Mouse (Mus musculus): ENCODE measurements at regions not wholly inside any gene's neighbourhood (a gene's known extent, or its start where the extent isn't known, plus 50 kb on each side); places are given as distances from the start of the nearest gene placed in this dataset.

DNA sequence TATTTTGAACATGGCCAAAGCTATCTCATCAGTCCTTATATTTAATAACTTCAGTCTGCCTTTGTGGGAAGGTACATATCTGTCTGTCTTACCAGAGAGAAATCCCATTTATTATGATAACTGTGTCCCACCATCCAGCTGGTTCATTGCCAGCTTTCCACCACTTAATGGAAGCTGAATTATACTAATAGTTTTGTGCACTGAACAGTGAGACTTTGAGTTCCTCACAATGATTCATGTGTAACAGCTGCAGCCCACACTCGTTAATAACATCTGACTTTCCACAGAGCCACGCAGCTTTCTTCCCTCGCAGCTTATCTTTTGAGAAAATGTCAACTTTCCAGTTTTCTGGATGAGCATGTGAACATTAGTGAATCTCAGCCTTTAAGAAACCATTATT lies 88.3 kb upstream of the Abcb5 start:
- Histone ChIP-seq H3K9me3 (ENCODE audit: control insufficient read depth, low read length) (no peaks in the 10 kb centered on the region), H3K4me1 (ENCODE audit: control insufficient read depth, insufficient read depth, low read length) (0 out of 2 replicates have a peak, but pooled peaks cover 3% of the 10 kb centered on the region), H3K36me3 (ENCODE audit: control insufficient read depth, insufficient read depth, low read length) (no peaks in the 10 kb centered on the region), H3K27ac (replicated peaks; ENCODE audit: low read depth, low read length) (no peak overlapping the region), H3K4me2 (ENCODE audit: low read length) (no peak overlapping the region), H3K9ac (replicated peaks; ENCODE audit: low read length) (no peak overlapping the region), H3K4me3 (replicated peaks; ENCODE audit: low read depth, low read length) (no peak overlapping the region), H3K27me3 (ENCODE audit: control insufficient read depth, insufficient read depth, low read length) (no peaks in the 10 kb centered on the region)
- ATAC-seq (ENCODE audit: low FRiP score, low TSS enrichment): no peak
- WGBS: 61% methylated on average over 3 of the region's 3 CpGs
- peak; percentile 23 for DNase-seq

DNA sequence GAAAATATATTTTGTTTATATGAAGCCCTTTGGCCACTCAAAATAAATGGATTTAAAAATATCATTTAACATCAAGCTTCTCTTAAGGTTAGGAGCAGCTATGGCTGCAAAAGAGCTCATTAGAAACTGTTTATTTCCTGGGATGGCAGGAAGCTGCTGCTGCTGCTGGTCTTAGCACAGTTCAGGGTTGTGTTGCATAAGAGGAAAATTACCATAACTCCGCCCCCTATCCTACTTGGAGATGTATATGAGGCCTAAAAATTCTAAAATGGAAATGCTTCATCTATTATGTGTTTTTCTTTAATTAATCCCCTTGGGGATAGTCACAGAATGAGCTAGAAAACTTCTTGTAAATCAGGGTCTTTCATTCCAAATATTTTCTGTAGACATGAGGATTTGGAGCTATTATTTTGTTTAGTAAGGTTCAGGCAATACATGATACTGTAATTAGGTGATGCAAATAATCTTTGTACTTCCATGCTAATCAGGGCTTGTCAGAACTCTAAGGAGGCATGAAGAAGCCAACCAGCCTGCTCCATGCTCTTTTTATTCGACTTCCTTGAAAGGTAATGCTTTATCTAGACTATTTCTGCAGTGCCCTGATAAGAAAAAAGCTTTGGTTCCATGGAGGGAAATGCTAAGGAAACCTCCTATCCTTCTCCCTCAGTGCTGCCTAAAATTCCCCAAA lies 85.6 kb upstream of the Abcb5 start:
- peak; percentile 78; the same call in 1 of the 2 replicates for ATAC-seq (ENCODE audit: low FRiP score, low TSS enrichment)
- no peaks in the 10 kb centered on the region for H3K36me3 ChIP-seq (ENCODE audit: control insufficient read depth, insufficient read depth, low read length)
- DNase-seq: peak; percentile 47
- H3K4me2 ChIP-seq (ENCODE audit: low read length): no peak overlapping the region
- no peaks in the 10 kb centered on the region for H3K27me3 ChIP-seq (ENCODE audit: control insufficient read depth, insufficient read depth, low read length)
- WGBS: 57% methylated on average over 2 of the region's 2 CpGs
- H3K4me1 ChIP-seq (ENCODE audit: control insufficient read depth, insufficient read depth, low read length): 0 out of 2 replicates have a peak, but pooled peaks cover 3% of the 10 kb centered on the region
- no peak overlapping the region for H3K9ac ChIP-seq (replicated peaks; ENCODE audit: low read length)
- H3K9me3 ChIP-seq (ENCODE audit: control insufficient read depth, low read length): no peaks in the 10 kb centered on the region
- no peak overlapping the region for H3K27ac ChIP-seq (replicated peaks; ENCODE audit: low read depth, low read length)
- H3K4me3 ChIP-seq (replicated peaks; ENCODE audit: low read depth, low read length): no peak overlapping the region

DNA sequence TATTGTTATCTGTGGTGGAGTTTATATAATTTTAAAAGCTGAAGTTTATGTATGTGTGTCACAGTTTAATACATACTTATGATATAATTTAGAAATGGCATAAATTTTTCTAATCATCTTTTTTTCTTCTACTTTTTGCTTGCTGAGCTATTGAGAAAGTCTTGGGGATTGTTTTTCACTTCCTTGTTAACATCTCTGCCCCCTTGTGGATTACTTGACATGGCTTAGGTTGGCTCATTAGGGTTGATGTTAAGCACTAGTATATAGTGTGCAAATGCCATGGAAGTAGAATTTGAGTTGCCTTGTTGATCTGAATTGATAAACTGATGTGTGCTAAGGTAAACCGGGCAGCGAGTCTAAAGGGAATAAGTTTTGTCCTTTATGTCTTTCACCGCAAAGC lies 72.1 kb upstream of the Abcb5 start:
- no peaks in the 10 kb centered on the region for H3K27me3 ChIP-seq (ENCODE audit: control insufficient read depth, insufficient read depth, low read length)
- H3K9me3 ChIP-seq (ENCODE audit: control insufficient read depth, low read length): no peaks in the 10 kb centered on the region
- no peak overlapping the region for H3K4me3 ChIP-seq (replicated peaks; ENCODE audit: low read depth, low read length)
- WGBS: 95% methylated on average over 3 of the region's 3 CpGs
- H3K9ac ChIP-seq (replicated peaks; ENCODE audit: low read length): no peak overlapping the region
- H3K27ac ChIP-seq (replicated peaks; ENCODE audit: low read depth, low read length): no peak overlapping the region
- H3K4me2 ChIP-seq (ENCODE audit: low read length): no peak overlapping the region
- ATAC-seq (ENCODE audit: low FRiP score, low TSS enrichment) (no peak), DNase-seq (no peak)
- no peaks in the 10 kb centered on the region for H3K4me1 ChIP-seq (ENCODE audit: control insufficient read depth, insufficient read depth, low read length)
- no peaks in the 10 kb centered on the region for H3K36me3 ChIP-seq (ENCODE audit: control insufficient read depth, insufficient read depth, low read length)

GRCm38 (mm10) chr12:119034828-119035227 lies 68.6 kb upstream of the Abcb5 start:
- WGBS: 72% methylated on average over 4 of the region's 4 CpGs

DNA sequence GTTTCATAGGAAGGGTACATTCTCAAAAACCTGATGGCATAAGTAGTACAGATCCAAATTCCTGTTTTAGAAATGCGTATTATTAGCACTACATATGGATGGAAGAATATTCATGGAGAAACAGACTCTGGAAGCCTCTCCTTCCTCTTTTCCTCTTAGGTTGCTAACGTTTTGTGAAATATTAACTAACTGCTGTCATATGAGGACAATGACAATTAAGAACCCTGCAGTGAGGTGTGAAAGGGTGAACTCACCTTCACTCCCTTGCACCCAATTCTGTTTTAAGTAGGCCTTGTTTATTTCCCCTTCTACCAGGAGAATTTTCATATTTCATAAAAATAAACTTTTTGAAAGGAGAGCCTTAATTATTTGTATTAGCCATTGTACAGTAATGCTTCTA lies 62.5 kb upstream of the Abcb5 start:
- no peaks in the 10 kb centered on the region for H3K9me3 ChIP-seq (ENCODE audit: control insufficient read depth, low read length)
- no peaks in the 10 kb centered on the region for H3K27me3 ChIP-seq (ENCODE audit: control insufficient read depth, insufficient read depth, low read length)
- no peak for DNase-seq
- WGBS: 85% methylated on average over 2 of the region's 2 CpGs
- no peak overlapping the region for H3K9ac ChIP-seq (replicated peaks; ENCODE audit: low read length)
- H3K27ac ChIP-seq (replicated peaks; ENCODE audit: low read depth, low read length): no peak overlapping the region
- H3K4me3 ChIP-seq (replicated peaks; ENCODE audit: low read depth, low read length): no peak overlapping the region
- no peaks in the 10 kb centered on the region for H3K36me3 ChIP-seq (ENCODE audit: control insufficient read depth, insufficient read depth, low read length)
- no peak for ATAC-seq (ENCODE audit: low FRiP score, low TSS enrichment)
- no peak overlapping the region for H3K4me2 ChIP-seq (ENCODE audit: low read length)
- no peaks in the 10 kb centered on the region for H3K4me1 ChIP-seq (ENCODE audit: control insufficient read depth, insufficient read depth, low read length)

More at GRCm38 (mm10) chr12:119034828-119035227, 68.6 kb upstream of the Abcb5 start:
- DNase-seq (no peak), ATAC-seq (ENCODE audit: low FRiP score, low TSS enrichment) (no peak)
- Histone ChIP-seq H3K27me3 (ENCODE audit: control insufficient read depth, insufficient read depth, low read length) (no peaks in the 10 kb centered on the region), H3K9me3 (ENCODE audit: control insufficient read depth, low read length) (no peaks in the 10 kb centered on the region), H3K9ac (replicated peaks; ENCODE audit: low read length) (no peak overlapping the region), H3K4me1 (ENCODE audit: control insufficient read depth, insufficient read depth, low read length) (no peaks in the 10 kb centered on the region), H3K27ac (replicated peaks; ENCODE audit: low read depth, low read length) (no peak overlapping the region), H3K4me2 (ENCODE audit: low read length) (no peak overlapping the region), H3K4me3 (replicated peaks; ENCODE audit: low read depth, low read length) (no peak overlapping the region), H3K36me3 (ENCODE audit: control insufficient read depth, insufficient read depth, low read length) (no peaks in the 10 kb centered on the region)

GRCm38 (mm10) chr12:119028161-119028560 lies 61.9 kb upstream of the Abcb5 start:
- ATAC-seq (ENCODE audit: low FRiP score, low TSS enrichment) (no peak), DNase-seq (no peak)
- Histone ChIP-seq H3K4me2 (ENCODE audit: low read length) (no peak overlapping the region), H3K9me3 (ENCODE audit: control insufficient read depth, low read length) (no peaks in the 10 kb centered on the region), H3K4me3 (replicated peaks; ENCODE audit: low read depth, low read length) (no peak overlapping the region), H3K9ac (replicated peaks; ENCODE audit: low read length) (no peak overlapping the region), H3K27me3 (ENCODE audit: control insufficient read depth, insufficient read depth, low read length) (no peaks in the 10 kb centered on the region), H3K27ac (replicated peaks; ENCODE audit: low read depth, low read length) (no peak overlapping the region), H3K36me3 (ENCODE audit: control insufficient read depth, insufficient read depth, low read length) (no peaks in the 10 kb centered on the region), H3K4me1 (ENCODE audit: control insufficient read depth, insufficient read depth, low read length) (no peaks in the 10 kb centered on the region)
- WGBS: 76% methylated on average over 2 of the region's 2 CpGs

DNA sequence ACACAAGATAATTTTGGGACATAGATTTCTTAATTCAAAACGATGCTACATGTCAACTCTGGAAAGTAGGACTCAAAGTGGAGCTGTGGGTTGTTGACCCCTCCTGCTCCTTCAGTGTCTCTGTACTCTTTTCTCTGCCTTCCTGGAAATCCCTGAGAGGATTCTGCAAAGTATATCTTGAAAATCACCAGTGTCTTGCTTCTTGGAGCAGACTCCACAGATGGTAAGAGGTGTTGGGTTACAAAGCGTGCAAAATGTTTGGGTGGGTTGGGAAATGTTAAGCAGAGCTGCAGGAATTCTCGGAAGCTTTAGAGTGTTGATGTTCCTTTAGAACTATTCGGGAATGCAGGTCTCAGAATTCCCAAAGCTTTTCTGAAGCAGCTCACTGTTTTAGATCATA lies 61.5 kb upstream of the Abcb5 start:
- H3K9me3 ChIP-seq (ENCODE audit: control insufficient read depth, low read length): no peaks in the 10 kb centered on the region
- no peaks in the 10 kb centered on the region for H3K27me3 ChIP-seq (ENCODE audit: control insufficient read depth, insufficient read depth, low read length)
- H3K4me2 ChIP-seq (ENCODE audit: low read length): no peak overlapping the region
- WGBS: 78% methylated on average over 4 of the region's 4 CpGs
- no peak overlapping the region for H3K9ac ChIP-seq (replicated peaks; ENCODE audit: low read length)
- H3K36me3 ChIP-seq (ENCODE audit: control insufficient read depth, insufficient read depth, low read length): no peaks in the 10 kb centered on the region
- DNase-seq: no peak
- ATAC-seq (ENCODE audit: low FRiP score, low TSS enrichment): no peak
- no peak overlapping the region for H3K27ac ChIP-seq (replicated peaks; ENCODE audit: low read depth, low read length)
- no peak overlapping the region for H3K4me3 ChIP-seq (replicated peaks; ENCODE audit: low read depth, low read length)
- H3K4me1 ChIP-seq (ENCODE audit: control insufficient read depth, insufficient read depth, low read length): no peaks in the 10 kb centered on the region

- no peaks in the 10 kb centered on the region for H3K9me3 ChIP-seq (ENCODE audit: control insufficient read depth, low read length)
- H3K4me1 ChIP-seq (ENCODE audit: control insufficient read depth, insufficient read depth, low read length): no peaks in the 10 kb centered on the region
- H3K4me2 ChIP-seq (ENCODE audit: low read length): no peak overlapping the region
- H3K36me3 ChIP-seq (ENCODE audit: control insufficient read depth, insufficient read depth, low read length): no peaks in the 10 kb centered on the region
- no peaks in the 10 kb centered on the region for H3K27me3 ChIP-seq (ENCODE audit: control insufficient read depth, insufficient read depth, low read length)
- DNase-seq: peak; percentile 72
- no peak overlapping the region for H3K4me3 ChIP-seq (replicated peaks; ENCODE audit: low read depth, low read length)
- H3K27ac ChIP-seq (replicated peaks; ENCODE audit: low read depth, low read length): no peak overlapping the region
- ATAC-seq (ENCODE audit: low FRiP score, low TSS enrichment): no peak
- 64% methylated on average over 1 of the region's 1 CpGs for WGBS
- H3K9ac ChIP-seq (replicated peaks; ENCODE audit: low read length): no peak overlapping the region
Observed at GRCm38 (mm10) chr12:119026311-119026710, 60.1 kb upstream of the Abcb5 start.

GRCm38 (mm10) chr12:119024063-119024462 lies 57.8 kb upstream of the Abcb5 start:
- ATAC-seq (ENCODE audit: low FRiP score, low TSS enrichment) (no peak), DNase-seq (no peak)
- Histone ChIP-seq H3K9me3 (ENCODE audit: control insufficient read depth, low read length) (no peaks in the 10 kb centered on the region), H3K27ac (replicated peaks; ENCODE audit: low read depth, low read length) (no peak overlapping the region), H3K4me1 (ENCODE audit: control insufficient read depth, insufficient read depth, low read length) (no peaks in the 10 kb centered on the region), H3K27me3 (ENCODE audit: control insufficient read depth, insufficient read depth, low read length) (no peaks in the 10 kb centered on the region), H3K4me2 (ENCODE audit: low read length) (no peak overlapping the region), H3K4me3 (replicated peaks; ENCODE audit: low read depth, low read length) (no peak overlapping the region), H3K36me3 (ENCODE audit: control insufficient read depth, insufficient read depth, low read length) (no peaks in the 10 kb centered on the region), H3K9ac (replicated peaks; ENCODE audit: low read length) (no peak overlapping the region)
- 57% methylated on average over 1 of the region's 1 CpGs for WGBS

Measured in midbrain, embryonic 14.5 days (tissue).